25 mouse cellular contexts compared by ENCODE assay signal in the genomic region with DNA sequence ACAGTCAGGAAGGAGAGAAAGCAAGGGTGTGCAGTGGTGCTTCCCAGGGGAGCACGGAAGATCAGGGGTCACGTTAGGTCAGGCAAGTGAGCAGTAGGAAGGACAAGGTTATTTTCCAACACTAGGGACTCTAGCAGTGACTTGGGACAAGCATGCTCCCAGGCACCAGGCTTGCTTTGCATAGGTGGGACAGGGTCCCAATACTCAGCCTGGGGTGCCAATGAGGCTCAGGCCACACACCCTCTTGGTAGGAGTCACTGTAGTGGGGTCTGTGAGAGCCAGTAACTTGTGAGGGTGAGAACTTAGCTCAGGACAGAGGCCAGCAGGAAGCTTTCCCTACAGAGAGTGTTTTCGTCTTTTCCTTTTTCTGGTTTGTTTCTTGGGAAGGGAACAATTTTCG. TPM values are rescaled to one million over a fixed set of nuclear protein-coding genes. Genes with fewer than 3 reads are reported as not detected.
DNase-seq lines count a peak whose midpoint lies in the region; ATAC-seq and TF ChIP-seq lines count a peak whose summit lies in the region.
"Had no signal": no experiment of that assay in that cellular context is flagged by ENCODE, and none has a peak within 500 bp of the region (broad histone marks: within the 10 kb centered on the region; RNA-seq: fewer than 3 reads in every experiment).

No protein-coding gene starts in this region.

- WGBS in forebrain, embryonic 10.5 days: 76% methylated on average over 4 of the region's 4 CpGs
- 68% methylated on average over 4 of the region's 4 CpGs for WGBS in forebrain, embryonic 13.5 days
- 83% methylated on average over 4 of the region's 4 CpGs for WGBS in hindbrain, embryonic 10.5 days
- 90% methylated on average over 4 of the region's 4 CpGs for WGBS in hindbrain, postnatal 0 days
- WGBS in midbrain, embryonic 11.5 days: 90% methylated on average over 4 of the region's 4 CpGs
- WGBS in midbrain, embryonic 13.5 days: 74% methylated on average over 4 of the region's 4 CpGs

- ATAC-seq in forebrain, embryonic 13.5 days: no peak
- no peak for ATAC-seq in hindbrain, postnatal 0 days
- ATAC-seq in midbrain, embryonic 11.5 days (ENCODE audit: low FRiP score): no peak
- no peak for ATAC-seq in midbrain, embryonic 13.5 days
- ATAC-seq: activated CD4-positive, CD25-positive, alpha-beta regulatory T cell, adult 4 months; CD4-positive, CD25-positive, alpha-beta regulatory T cell, adult 4 months; forebrain, embryonic 15.5 days; forebrain, postnatal 0 days; Patski had no signal

- no peak overlapping the region for H3K4me3 ChIP-seq in forebrain, embryonic 10.5 days
- no peak overlapping the region for H3K4me3 ChIP-seq in forebrain, embryonic 13.5 days
- no peak overlapping the region for H3K4me3 ChIP-seq in hindbrain, embryonic 10.5 days
- no peak overlapping the region for H3K4me3 ChIP-seq in hindbrain, postnatal 0 days (ENCODE audit: low read length)
- H3K4me3 ChIP-seq in midbrain, embryonic 11.5 days (ENCODE audit: low read depth, low read length): no peak overlapping the region
- no peak overlapping the region for H3K4me3 ChIP-seq in midbrain, embryonic 13.5 days (replicated peaks)
- H3K4me3 ChIP-seq: embryonic facial prominence, embryonic 10.5 days; embryonic facial prominence, embryonic 12.5 days; forebrain, embryonic 12.5 days; forebrain, embryonic 15.5 days had no signal

- DNase-seq in forebrain, embryonic 10.5 days (ENCODE audit: extremely low spot score, low spot score): no peak
- DNase-seq in hindbrain, embryonic 10.5 days (ENCODE audit: low spot score): no peak
- no peak for DNase-seq in hindbrain, postnatal 0 days (ENCODE audit: low spot score)
- peak; percentile 82 for DNase-seq in midbrain, embryonic 11.5 days (ENCODE audit: low spot score, missing footprints)
- DNase-seq: adrenal gland, adult 8-10 months; adrenal gland, postnatal 14 days; adrenal gland, postnatal 36 days; B cell, adult 2 months; cerebellum, adult 11-12 months; cerebellum, adult 2 months; cerebellum, adult 9-10 months; cerebellum, postnatal 10 days; cerebellum, postnatal 25 days; forebrain, postnatal 0 days had no signal

- H3K27ac ChIP-seq in forebrain, embryonic 10.5 days: peak overlapping the region; percentile 68
- no peak overlapping the region for H3K27ac ChIP-seq in forebrain, embryonic 13.5 days
- 0 out of 2 replicates have a peak overlapping the region, but pooled peaks have one; percentile 35 for H3K27ac ChIP-seq in hindbrain, embryonic 10.5 days
- no peak overlapping the region for H3K27ac ChIP-seq in hindbrain, postnatal 0 days
- no peak overlapping the region for H3K27ac ChIP-seq in midbrain, embryonic 11.5 days (ENCODE audit: low read depth, low read length)
- H3K27ac ChIP-seq in midbrain, embryonic 13.5 days: no peak overlapping the region
- H3K27ac ChIP-seq: embryonic facial prominence, embryonic 10.5 days; embryonic facial prominence, embryonic 12.5 days; forebrain, embryonic 12.5 days; forebrain, embryonic 15.5 days had no signal

- H3K4me2 ChIP-seq in forebrain, embryonic 13.5 days: no peak overlapping the region
- H3K4me2 ChIP-seq in hindbrain, postnatal 0 days (ENCODE audit: low read depth, low read length): no peak overlapping the region
- H3K4me2 ChIP-seq in midbrain, embryonic 11.5 days: no peak overlapping the region
- no peak overlapping the region for H3K4me2 ChIP-seq in midbrain, embryonic 13.5 days (replicated peaks)
- H3K4me2 ChIP-seq: embryonic facial prominence, embryonic 12.5 days; forebrain, embryonic 12.5 days; forebrain, embryonic 15.5 days had no signal

- peaks cover 68% of the 10 kb centered on the region for H3K27me3 ChIP-seq in forebrain, embryonic 10.5 days (ENCODE audit: poor library complexity, severe bottlenecking)
- no peaks in the 10 kb centered on the region for H3K27me3 ChIP-seq in forebrain, embryonic 13.5 days
- H3K27me3 ChIP-seq in hindbrain, embryonic 10.5 days (ENCODE audit: insufficient read depth, poor library complexity, severe bottlenecking): no peaks in the 10 kb centered on the region
- no peaks in the 10 kb centered on the region for H3K27me3 ChIP-seq in hindbrain, postnatal 0 days (ENCODE audit: insufficient read depth, low read length)
- no peaks in the 10 kb centered on the region for H3K27me3 ChIP-seq in midbrain, embryonic 11.5 days (ENCODE audit: control insufficient read depth, insufficient read depth, low read length)
- no peaks in the 10 kb centered on the region; the same call in 1 of the 2 replicates for H3K27me3 ChIP-seq in midbrain, embryonic 13.5 days
- H3K27me3 ChIP-seq: CH12.LX; embryonic facial prominence, embryonic 12.5 days; forebrain, embryonic 12.5 days; forebrain, embryonic 15.5 days; Patski had no signal

- H3K4me1 ChIP-seq in forebrain, embryonic 10.5 days: peaks cover 41% of the 10 kb centered on the region
- peaks cover 7% of the 10 kb centered on the region; the same call in 1 of the 2 replicates for H3K4me1 ChIP-seq in forebrain, embryonic 13.5 days
- H3K4me1 ChIP-seq in hindbrain, embryonic 10.5 days (replicated peaks): peaks cover 26% of the 10 kb centered on the region
- no peaks in the 10 kb centered on the region for H3K4me1 ChIP-seq in hindbrain, postnatal 0 days (ENCODE audit: insufficient read depth, low read length)
- H3K4me1 ChIP-seq in midbrain, embryonic 11.5 days (ENCODE audit: control insufficient read depth, insufficient read depth, low read length): peaks cover 15% of the 10 kb centered on the region
- peaks cover 25% of the 10 kb centered on the region for H3K4me1 ChIP-seq in midbrain, embryonic 13.5 days (replicated peaks)
- H3K4me1 ChIP-seq: embryonic facial prominence, embryonic 12.5 days; forebrain, embryonic 15.5 days had no signal

- TF ChIP-seq CTCF in hindbrain, postnatal 0 days (IDR thresholded peaks at IDR 0.05; ENCODE audit: low read depth): no peak

- no peak overlapping the region for H3K9ac ChIP-seq in forebrain, embryonic 13.5 days
- H3K9ac ChIP-seq in hindbrain, postnatal 0 days (replicated peaks; ENCODE audit: low read length): no peak overlapping the region
- no peak overlapping the region for H3K9ac ChIP-seq in midbrain, embryonic 11.5 days (ENCODE audit: low read length)
- no peak overlapping the region for H3K9ac ChIP-seq in midbrain, embryonic 13.5 days (replicated peaks)
- H3K9ac ChIP-seq: embryonic facial prominence, embryonic 12.5 days; forebrain, embryonic 12.5 days; forebrain, embryonic 15.5 days; forebrain, postnatal 0 days had no signal

- H3K9me3 ChIP-seq in forebrain, embryonic 10.5 days: no peaks in the 10 kb centered on the region
- H3K9me3 ChIP-seq in forebrain, embryonic 13.5 days (replicated peaks): no peaks in the 10 kb centered on the region
- H3K9me3 ChIP-seq in hindbrain, embryonic 10.5 days: no peaks in the 10 kb centered on the region
- H3K9me3 ChIP-seq in hindbrain, postnatal 0 days (ENCODE audit: low read length): no peaks in the 10 kb centered on the region
- H3K9me3 ChIP-seq in midbrain, embryonic 11.5 days (ENCODE audit: control insufficient read depth, low read length): no peaks in the 10 kb centered on the region
- no peaks in the 10 kb centered on the region for H3K9me3 ChIP-seq in midbrain, embryonic 13.5 days
- H3K9me3 ChIP-seq: embryonic facial prominence, embryonic 10.5 days; embryonic facial prominence, embryonic 12.5 days; forebrain, embryonic 12.5 days; forebrain, embryonic 15.5 days; G1E had no signal

- H3K36me3 ChIP-seq in forebrain, embryonic 10.5 days (replicated peaks): peaks cover 25% of the 10 kb centered on the region
- peaks cover 8% of the 10 kb centered on the region; the same call in 1 of the 2 replicates for H3K36me3 ChIP-seq in forebrain, embryonic 13.5 days (ENCODE audit: poor library complexity, severe bottlenecking)
- H3K36me3 ChIP-seq in hindbrain, embryonic 10.5 days: peaks cover 16% of the 10 kb centered on the region
- peaks cover 6% of the 10 kb centered on the region; the same call in 1 of the 2 replicates for H3K36me3 ChIP-seq in hindbrain, postnatal 0 days (ENCODE audit: insufficient read depth, low read length)
- no peaks in the 10 kb centered on the region for H3K36me3 ChIP-seq in midbrain, embryonic 11.5 days (ENCODE audit: control insufficient read depth, insufficient read depth, low read length)
- peaks cover 15% of the 10 kb centered on the region for H3K36me3 ChIP-seq in midbrain, embryonic 13.5 days

RNA-seq across cellular contexts. Expression of a gene that starts 58.4 kb away (rescaled TPM):
- 2.1 and 4.2 TPM in 2 replicates for polyA plus RNA-seq in forebrain, embryonic 10.5 days (2016; fragmentation: Nextera tagmentation; extraction: Ambion mirVana)
- polyA plus RNA-seq in forebrain, embryonic 13.5 days (2015; fragmentation: Nextera tagmentation; extraction: Ambion mirVana): 6.5 TPM in 2 replicates
- polyA plus RNA-seq in hindbrain, embryonic 10.5 days (2016; fragmentation: Nextera tagmentation; extraction: Ambion mirVana): 11.2 and 12.3 TPM in 2 replicates
- 9.0 and 12.5 TPM in 2 replicates for total RNA-seq in hindbrain, postnatal 0 days (2014; rRNA removed)
- polyA plus RNA-seq in hindbrain, postnatal 0 days (2015; fragmentation: Nextera tagmentation; extraction: Ambion mirVana): 11.1 and 11.6 TPM in 2 replicates
- polyA plus RNA-seq in midbrain, embryonic 11.5 days (2014; fragmentation: Nextera tagmentation; extraction: Ambion mirVana): 13.8 and 14.2 TPM in 2 replicates
- polyA plus RNA-seq in midbrain, embryonic 13.5 days (2015; fragmentation: Nextera tagmentation; extraction: Ambion mirVana): 15.7 and 18.6 TPM in 2 replicates
- polyA plus RNA-seq: G1E, Patski had no signal

Comparison
In these comparisons a context has a peak if more than half of its experiments do, and no peak if none do; other contexts are left out.
1. H3K27ac ChIP-seq: peak in forebrain, embryonic 10.5 days (single experiment) and hindbrain, embryonic 10.5 days (single experiment); none in forebrain, embryonic 13.5 days (single experiment), hindbrain, postnatal 0 days (single experiment), midbrain, embryonic 11.5 days (single experiment) and midbrain, embryonic 13.5 days (single experiment).